Mouse (Mus musculus) monocyte, adult 59 days (primary cell): Measurements from ENCODE around the gene Dmbt1. TPM values are rescaled to one million over a fixed set of nuclear protein-coding genes. Genes with fewer than 3 reads are reported as not detected.

Experiments
- total RNA-seq, 2 experiments: library from RNA; stranded (reverse); gene quantifications; one replicate each; pipeline ENCODE4 v1.2.4; 2023

The Dmbt1 gene
- total RNA-seq = not detected

DNA sequence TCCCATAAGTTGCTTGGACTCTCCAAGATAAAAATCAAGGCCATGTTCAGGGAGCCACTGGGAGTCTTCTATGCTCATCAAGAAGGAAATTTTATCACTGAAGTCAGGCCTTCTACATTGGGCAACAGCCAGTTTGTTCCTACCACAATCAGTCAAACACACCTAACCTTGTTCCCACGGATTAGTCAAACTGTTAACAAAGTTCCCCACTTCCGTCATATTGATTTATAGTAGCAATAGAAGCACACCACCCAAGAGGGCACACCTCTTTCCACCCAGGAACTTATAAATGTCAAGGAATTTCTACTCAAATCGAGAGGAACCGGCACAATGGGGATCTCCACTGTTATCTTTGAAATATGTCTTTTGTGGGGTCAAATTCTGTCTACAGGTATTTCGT lies at the start of gene Dmbt1:
Gene Dmbt1 (plus strand): TSS at position 299 of the 400 bp plus-strand sequence.

DNA sequence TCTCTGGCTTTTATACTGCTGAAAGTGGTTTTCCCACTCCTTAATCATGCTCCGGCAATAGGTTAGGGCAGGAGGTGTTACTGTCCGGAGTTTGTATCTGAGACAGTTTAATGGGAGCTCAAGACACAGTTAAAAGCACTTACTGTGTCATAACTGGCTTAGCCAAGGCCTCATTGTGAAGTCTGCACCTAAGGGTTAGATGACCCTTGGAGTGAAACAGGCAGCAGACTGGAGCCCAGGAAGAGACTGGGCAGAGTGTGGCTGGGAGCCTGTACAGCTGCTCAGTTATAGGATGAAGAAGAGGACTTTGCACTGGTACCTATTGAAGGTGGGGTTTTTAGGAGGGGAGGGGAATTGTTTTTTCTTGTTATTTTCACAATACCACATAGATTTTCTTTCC lies 114.4 kb downstream of the Dmbt1 start, which contains the start of gene 4933402N03Rik:
Gene 4933402N03Rik (minus strand): TSS at position 101 of the 400 bp plus-strand sequence.

Other genes with a start within 250 kb of the Dmbt1 start
- gene Plekha1, start 166.3 kb upstream of the Dmbt1 start, total RNA-seq = 10 to 100 TPM; 58.2 to 58.3 TPM
- 1 to 10 TPM in 1 of 2 experiments, under 1 TPM in 1; 0.67 to 1.5 TPM for gene Htra1, start 95.9 kb upstream of the Dmbt1 start, total RNA-seq
- gene 4933402N03Rik, start 114.3 kb downstream of the Dmbt1 start, total RNA-seq = not detected
- gene 5430419D17Rik, start 142.3 kb downstream of the Dmbt1 start, total RNA-seq = not detected